Mouse (Mus musculus): Measurements from ENCODE around the gene Rgs7. TPM values are rescaled to one million over a fixed set of nuclear protein-coding genes. Genes with fewer than 3 reads are reported as not detected.

The Rgs7 gene
- total RNA-seq, 2 experiments from 2014 or later, result 20.2 to 21.7 TPM

DNA sequence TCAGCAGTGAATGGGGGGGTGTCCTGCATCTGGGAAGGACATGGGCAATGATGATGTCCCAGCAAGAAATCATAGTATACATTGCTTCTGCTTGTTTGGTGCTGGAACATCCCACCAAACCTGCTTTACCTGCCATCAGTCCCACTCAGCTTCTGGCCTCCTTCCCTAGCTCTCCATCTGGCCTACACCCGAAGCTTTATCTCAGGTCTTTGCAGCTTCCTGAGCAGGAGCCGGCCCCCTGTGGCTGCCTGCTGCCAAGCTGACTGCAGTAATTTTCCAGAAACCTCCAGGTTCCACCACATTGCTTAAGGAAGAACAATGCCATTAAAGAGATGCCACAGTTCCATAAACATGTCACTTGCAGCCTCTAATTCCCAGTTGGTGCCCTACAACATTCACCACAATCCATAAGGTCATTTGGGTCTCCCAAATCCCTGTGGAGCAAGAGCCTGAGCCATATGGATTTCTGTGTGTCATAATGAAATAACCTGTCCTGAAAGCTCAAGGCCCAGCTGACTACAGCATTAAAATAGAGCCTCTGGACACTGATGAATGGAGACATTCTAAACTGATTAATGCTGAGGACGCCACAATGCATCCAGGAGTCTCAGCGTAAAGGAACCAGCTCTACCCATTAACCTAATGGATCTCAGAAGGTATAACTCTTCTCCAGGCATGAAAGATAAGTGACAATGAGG is 60.8 kb downstream of the Rgs7 start:
- no peak for DNase-seq

GRCm38 (mm10) chr1:175427112-175427511 is 65.2 kb downstream of the Rgs7 start:
- DNase-seq, result no peak

GRCm38 (mm10) chr1:175426393-175426792 is 65.9 kb downstream of the Rgs7 start:
- no peak for DNase-seq

DNA sequence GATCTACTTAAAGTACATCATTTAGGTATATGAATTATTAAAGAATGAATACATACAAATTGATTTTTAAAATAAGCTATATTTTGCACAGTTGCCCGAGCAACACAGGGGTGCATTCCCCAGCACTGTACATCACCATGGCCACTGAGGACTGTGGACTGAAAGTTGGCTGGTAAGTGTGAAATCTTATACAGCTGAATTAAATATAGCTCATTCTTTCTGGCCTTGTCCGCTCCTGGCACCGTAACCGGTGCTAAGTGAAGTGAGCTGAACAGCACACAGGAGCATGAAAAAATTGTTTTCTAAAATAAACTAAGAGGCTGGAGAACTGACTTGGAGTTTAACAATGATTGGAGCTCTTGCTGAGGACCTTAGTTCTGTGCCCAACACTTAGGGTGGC is 71.4 kb downstream of the Rgs7 start:
- DNase-seq, result no peak

GRCm38 (mm10) chr1:175415728-175416127 is 76.6 kb downstream of the Rgs7 start:
- DNase-seq, result no peak

DNA sequence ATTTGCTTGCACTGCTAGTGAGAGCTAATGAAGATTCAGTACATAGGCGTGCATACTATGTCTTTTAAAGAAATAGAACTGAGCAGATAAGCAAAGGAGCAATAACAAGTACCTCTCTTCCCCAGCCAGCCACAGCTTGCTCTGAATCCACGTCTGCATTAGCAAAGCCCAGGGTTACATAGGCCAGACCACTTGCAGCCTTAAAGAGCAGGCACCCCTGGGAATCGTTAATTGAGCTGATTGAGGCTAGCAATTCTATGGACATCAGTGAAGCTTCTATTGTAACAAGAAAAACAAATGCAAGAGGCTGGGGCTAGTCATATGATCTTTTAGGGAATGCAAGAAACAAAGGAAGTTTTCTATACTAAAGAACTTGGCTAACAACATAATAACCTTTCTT is 81.9 kb downstream of the Rgs7 start:
- no peak for DNase-seq

GRCm38 (mm10) chr1:175391894-175392293 is 100.4 kb downstream of the Rgs7 start:
- no peak for DNase-seq

DNA sequence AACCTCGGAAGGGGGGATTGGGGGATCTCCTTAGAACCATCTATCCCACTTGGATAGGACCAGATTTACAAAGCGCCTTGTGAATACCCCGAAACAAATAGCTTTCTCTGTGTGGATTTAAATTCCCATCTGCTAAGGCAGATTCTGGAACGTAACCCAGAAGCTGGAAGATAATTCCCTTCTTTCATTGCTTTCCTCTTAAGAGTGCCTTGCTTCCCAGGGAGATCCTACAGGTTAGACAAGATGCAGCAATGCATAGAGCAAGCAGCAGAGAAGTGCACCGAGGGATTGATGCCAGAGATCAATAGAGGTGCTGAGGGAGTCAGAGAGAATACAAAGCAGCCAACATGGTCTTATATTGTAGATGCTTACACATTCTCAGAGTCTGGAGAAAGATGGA is 103.0 kb downstream of the Rgs7 start:
- no peak for DNase-seq

DNA sequence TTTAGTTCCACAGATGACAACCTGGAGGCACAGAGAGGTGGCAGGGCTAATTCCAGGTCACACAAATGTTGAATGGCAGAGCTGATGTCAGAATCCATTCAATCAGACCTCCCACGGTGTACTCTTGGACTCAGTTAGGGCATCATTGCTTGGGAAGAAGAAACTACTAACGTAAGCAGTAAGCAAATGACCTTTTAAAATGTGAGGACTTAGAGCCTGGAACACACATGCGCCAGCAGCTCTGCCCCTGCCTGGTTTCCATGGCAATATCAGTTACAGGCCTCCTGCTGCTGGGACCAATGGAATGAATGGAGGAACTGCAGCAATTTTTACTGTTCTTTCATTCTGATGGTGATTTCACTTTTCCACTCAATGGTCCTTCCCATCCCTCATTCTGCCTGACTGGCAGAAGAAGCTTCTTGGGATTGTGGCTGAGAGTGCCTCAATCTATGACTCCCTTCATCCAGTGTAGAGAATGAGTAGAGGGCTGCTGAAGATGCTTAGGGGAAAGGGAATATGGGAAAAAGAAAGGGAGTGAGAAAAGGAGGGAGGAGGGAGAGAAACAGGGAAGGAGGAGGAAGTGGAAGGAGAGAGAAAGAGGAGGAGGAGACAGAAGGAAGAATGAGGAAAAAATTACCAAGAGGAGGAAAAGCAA is 106.6 kb downstream of the Rgs7 start:
- no peak for DNase-seq

DNA sequence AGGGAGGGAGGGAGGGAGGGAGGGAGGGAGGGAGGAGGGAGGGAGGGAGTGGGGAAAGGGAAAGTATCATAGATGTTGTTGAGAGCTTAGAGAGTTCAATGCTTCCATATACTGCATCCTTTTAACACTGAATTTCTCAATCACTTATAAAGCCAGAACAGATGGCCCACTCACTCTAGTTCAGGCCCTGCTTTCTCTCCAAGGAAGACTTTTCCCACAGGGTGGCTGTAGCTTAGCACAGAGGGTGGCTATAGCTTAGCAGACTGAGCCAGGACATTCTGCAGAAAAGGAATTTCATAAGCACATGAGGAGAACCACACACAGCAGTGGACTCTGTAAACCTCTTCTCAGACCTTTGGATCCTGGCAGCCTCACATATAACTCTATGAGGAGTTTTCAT is 119.7 kb downstream of the Rgs7 start:
- DNase-seq, result no peak

DNA sequence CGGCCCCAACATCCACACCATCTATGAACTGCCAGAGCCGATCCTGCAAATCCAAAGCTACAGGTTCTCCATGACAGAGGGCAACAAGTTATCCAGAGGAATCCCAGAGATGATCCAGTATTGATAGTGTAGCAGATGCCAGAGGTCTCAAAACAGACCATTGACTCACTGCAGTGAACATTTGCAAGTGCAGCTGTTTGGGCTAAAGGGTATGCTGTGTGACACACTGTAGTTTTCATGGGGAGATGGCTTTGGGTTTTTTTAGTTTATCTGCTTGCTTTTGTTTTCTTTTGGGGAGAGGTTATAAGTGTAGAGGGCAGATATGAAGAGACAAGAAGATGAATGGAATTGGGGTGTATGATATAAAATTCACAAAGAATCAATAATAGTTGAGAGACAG is 124.2 kb downstream of the Rgs7 start:
- DNase-seq, result no peak

- no peak for DNase-seq
These were observed 128.7 kb downstream of the Rgs7 start for GRCm38 (mm10) chr1:175363606-175364005.

DNA sequence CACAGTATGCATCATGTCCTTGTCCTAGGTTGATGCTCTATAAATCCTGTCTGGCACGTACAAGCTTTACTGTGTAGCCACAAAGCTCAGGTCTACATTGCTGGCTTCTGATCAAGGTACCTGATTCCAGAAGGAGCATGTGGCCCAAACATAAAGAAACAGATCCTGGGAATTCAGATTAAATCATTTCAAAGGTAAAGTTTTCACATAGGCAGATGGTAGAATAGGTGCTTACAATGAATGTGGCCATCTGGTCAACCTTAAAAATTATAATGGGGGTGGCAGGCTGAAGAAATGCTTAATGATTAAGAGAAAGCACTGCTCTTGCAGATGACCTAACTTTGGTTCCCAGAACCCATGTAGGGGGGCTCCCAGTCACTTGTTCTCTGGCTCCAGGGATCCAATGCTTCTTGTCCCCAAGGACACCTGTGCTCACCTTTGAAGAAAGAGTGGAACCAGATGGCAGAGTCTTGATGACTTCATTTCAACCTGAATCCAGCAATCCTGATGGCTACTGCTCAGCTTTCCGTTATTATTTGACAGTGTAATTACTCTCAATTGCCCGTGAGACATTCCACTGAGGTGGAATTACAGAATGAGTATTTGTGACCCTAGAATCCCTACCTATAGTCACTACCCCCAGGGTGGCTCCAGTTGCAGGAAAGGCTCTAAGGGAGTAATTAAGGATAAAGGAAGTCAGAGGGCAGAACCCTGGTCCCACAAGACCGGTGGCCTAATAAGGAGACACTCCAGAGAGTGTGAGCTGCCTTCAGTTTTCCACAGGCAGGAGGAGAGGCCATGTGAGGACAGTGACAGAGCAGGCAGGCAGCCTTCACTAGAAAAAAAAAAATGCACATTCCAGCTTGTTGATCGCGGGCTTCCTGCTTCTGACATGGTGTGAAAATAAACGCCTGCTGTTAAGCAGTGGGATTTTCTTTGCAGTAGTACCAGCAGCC is 132.6 kb downstream of the Rgs7 start:
- peak; percentile 50 for DNase-seq

DNA sequence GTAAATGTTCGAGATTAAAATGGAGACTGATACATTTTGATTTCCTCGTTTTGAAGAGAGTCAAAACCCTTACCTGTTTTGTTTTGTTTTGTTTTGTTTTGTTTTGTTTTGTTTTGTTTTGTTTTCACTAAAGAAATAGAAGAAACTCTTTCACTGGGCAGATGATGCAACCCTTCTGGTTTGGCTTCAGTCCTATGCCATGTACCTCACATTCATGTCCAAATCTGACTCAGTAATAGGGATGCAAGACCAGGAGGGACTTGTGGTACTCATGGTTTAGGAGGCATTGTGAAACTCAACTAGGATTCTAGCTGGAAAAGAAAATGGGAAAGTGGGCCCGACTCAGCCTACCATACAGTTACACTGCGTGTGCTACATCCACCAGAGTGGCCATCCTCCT is 139.4 kb downstream of the Rgs7 start:
- peak; percentile 24 for DNase-seq

DNA sequence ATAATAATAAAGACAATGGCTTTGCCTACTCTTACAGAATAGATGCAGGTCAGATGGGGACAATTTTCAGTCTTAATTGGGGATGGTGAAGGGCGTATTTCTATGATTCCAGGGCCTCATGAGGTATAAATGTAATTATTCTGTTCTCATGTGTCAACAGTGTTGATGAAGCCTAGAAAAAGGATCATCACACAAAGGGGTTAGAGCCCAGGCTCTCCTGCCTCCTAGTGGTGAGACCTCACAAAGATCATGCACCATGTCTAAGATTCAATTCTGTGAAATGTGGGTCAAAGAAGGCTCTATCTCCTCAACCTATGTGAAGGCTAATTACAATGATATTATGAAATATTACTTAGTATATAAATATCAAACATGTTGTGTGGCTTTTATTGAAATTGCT is 146.1 kb downstream of the Rgs7 start:
- no peak for DNase-seq

DNA sequence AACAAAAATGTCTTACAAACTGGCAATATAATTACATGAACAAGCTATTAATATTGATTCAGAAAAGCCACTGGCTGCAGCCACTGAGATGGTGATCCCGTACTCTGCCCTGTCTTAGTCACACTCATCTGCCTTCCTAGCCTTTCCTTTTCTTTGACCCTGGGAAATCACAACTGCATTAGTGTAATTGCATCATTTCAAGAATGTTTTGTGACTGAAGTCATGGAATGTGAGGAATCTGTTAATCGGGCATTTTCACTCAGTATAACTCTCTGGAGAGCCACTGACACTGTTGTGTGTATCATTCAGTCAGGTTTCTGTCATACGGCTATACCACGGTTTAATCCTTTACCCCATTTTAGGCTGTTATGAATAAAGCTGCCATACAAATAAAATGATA is 156.1 kb downstream of the Rgs7 start:
- DNase-seq, result no peak

- no peak for DNase-seq
These were observed 159.1 kb downstream of the Rgs7 start for GRCm38 (mm10) chr1:175333041-175333854.

DNA sequence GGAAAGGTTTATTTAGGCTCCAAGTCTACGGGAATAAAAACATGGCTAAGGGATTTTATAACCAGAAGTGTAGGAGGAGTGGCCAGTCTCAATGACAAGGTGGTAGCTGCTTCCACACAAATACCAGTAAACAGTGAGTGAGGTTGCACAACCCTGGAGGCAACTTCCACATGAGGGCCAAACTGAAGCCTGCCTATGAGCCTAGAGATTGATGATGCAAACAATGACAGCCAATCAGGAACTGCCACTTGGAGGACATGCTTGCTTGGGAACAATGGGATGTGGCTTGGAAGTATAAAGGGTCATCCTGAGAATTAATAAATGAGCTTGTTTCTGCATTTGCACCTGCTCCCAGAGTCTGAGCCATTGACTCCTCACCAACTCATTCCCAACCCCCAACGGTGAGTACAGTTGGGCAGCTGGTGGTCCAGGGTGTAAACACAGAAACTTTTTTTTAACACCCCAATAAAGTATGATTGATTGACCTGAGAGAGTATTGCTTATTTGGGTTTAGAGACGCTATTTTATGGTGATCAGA is 162.3 kb downstream of the Rgs7 start:
- DNase-seq, result no peak

GRCm38 (mm10) chr1:175322781-175323180 is 169.5 kb downstream of the Rgs7 start:
- DNase-seq, result no peak

GRCm38 (mm10) chr1:175319205-175319604 is 173.1 kb downstream of the Rgs7 start:
- DNase-seq, result no peak

- no peak for DNase-seq
These were observed 175.0 kb downstream of the Rgs7 start for GRCm38 (mm10) chr1:175317264-175317663.

DNA sequence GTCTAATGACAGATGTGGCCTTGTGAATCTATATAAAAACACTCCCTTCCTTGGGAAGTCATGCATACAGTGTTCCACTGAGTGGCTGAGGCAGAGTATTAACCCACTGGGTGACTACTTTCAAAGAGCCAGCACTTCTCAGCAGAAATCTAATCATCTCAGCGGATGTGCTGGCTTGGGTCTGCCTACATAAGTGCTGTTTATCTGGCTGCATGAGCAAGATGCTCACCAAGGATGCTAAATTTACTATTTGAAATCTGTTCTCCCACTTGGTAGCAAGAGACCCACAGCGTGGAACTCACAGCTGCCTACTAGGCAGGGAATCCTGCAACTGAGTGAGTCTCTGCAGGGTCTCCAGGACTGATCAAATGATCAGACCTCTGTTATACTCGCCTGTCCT is 184.7 kb downstream of the Rgs7 start:
- no peak for DNase-seq

Measured in adrenal gland, postnatal 10 days (tissue).